Mouse (Mus musculus) Muller cell, postnatal 12 days (primary cell): ENCODE results near the gene Tbx4.

Experiments
- DNase-seq: peaks from one replicate; pipeline ENCODE4 v3.0.0-alpha.2; 2015; ENCODE audit errors: inconsistent ontology term

Gene Tbx4

GRCm38 (mm10) chr11:85900291-85900690 lies 14.1 kb downstream of the Tbx4 start:
- DNase-seq = no peak

GRCm38 (mm10) chr11:85909514-85909913 lies 23.3 kb downstream of the Tbx4 start:
- DNase-seq = no peak

DNA sequence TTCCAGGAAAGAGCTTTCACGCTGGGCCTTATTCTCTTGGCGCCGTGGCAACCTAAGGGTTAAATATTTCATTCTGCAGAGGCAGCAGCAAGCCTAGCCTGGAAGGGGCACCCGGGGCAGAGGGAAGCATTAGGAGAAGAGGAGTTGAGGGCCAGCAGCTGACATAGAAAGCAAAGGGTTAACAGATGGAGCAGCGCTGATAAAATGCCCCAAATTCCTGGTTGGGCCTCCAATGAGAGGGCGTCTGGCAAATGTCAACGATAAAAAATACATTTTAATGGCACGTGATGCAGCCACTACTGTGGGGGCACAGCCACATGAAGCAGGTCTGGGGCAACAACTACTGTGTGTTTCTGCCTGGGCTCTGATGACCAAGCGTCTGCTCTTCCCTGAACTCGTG lies 23.9 kb downstream of the Tbx4 start:
- no peak for DNase-seq

DNA sequence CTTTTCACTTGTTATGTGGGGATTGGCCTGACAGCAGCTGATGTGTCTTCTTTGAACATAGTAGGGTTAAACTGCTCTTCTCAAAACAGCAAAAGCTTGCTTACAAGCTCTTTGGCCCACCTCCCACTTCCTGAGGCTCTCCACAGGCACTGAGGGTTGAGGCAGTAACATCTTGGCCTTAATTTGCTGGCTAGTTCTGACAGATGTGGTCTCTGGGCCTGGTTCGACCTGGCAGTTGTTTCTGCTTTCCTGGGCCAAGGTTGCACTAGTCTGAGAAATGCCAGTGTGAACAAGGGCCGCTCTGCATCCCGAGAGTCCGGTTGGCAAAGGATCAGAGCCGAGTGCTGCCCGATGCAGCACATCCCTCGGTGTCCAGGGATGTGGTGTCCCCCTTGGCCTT lies 27.3 kb downstream of the Tbx4 start:
- DNase-seq = no peak

- no peak for DNase-seq
Measured at GRCm38 (mm10) chr11:85917091-85917992, 31.1 kb downstream of the Tbx4 start.

- DNase-seq = no peak
Measured at GRCm38 (mm10) chr11:85917993-85918325, 31.7 kb downstream of the Tbx4 start.

- no peak for DNase-seq
Measured at GRCm38 (mm10) chr11:85918388-85918940, 32.2 kb downstream of the Tbx4 start.

GRCm38 (mm10) chr11:85925294-85925743 lies 39.1 kb downstream of the Tbx4 start:
- DNase-seq = peak; percentile 93

GRCm38 (mm10) chr11:85926287-85926764 lies 40.1 kb downstream of the Tbx4 start:
- DNase-seq = peak; percentile 24

DNA sequence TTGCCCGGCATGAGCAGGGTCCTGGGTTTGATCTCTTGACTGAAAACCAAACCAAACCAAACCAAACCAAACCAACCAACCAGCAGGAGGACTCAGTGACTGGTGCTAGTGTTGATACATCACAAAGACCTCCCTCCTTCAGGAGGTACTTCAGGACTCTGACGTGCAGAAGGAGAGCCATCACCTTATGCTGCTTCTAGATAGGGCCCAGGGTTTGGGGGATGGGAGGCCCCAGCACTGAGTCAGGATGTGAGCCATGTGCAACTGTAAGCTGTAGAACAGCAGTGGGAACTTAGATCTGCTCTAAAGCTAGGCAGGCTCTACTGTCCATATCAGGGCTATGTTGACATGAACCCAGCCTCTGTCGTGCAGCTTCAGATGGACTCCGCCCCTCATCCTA lies 41.9 kb downstream of the Tbx4 start:
- no peak for DNase-seq

GRCm38 (mm10) chr11:85929651-85930050 lies 43.4 kb downstream of the Tbx4 start:
- no peak for DNase-seq

DNA sequence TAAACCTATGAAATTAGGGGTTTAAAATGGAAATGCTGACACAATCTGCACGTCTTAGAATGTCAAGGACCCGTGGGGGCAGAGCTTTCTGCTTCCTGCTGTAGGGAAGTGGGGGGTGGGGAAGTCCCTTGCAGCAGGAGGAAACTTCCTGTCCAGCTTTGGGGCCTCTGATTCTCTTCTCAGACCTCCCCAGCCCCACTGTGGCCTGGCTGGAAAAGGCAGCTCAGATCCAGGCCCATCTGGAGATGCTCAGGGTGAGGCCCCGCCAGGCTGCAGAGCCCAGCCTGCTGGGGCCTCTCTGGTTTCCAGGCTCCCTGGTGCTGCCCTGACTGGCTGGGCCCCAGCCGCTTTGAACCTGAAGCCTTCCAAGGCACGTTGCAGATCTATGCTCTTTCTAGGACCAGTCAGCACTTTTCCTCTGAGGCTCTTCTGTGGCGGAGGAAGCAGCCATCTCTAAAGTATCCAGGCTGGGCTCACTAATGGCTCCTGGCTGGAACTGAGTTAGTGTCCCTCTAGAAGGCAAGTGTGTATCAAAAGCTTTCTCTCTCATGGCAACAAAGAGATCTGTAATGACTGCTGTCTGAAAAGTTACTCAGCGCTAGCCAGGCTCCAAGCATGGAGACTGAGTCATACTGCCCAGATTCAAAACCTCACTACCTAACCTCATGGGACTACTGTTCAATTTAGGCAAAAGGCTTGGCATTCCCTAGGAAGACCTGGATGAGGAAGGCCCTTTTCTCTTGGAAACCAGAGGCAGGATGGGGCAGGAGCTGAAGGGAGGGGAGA lies 55.8 kb downstream of the Tbx4 start:
- DNase-seq = peak; percentile 30

DNA sequence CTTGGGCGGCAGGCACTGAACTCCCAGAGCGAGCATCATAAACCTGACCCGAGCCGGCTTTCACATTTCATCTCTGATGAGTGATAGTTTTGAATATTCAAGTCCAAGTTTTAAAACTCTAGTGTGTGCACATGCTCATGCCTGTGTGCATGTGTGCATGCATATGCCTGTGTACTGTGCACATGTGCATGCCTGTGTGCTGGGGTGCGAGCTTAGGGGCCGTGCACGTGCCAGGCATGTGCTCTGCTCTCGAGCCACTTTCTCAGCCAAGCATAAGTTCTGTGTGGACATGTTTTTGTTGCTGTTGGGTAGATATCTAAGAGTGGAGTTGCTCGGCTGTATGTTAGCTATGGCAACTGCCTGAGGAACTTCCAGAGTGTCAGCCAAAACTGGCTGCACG lies 62.5 kb downstream of the Tbx4 start:
- DNase-seq = no peak

DNA sequence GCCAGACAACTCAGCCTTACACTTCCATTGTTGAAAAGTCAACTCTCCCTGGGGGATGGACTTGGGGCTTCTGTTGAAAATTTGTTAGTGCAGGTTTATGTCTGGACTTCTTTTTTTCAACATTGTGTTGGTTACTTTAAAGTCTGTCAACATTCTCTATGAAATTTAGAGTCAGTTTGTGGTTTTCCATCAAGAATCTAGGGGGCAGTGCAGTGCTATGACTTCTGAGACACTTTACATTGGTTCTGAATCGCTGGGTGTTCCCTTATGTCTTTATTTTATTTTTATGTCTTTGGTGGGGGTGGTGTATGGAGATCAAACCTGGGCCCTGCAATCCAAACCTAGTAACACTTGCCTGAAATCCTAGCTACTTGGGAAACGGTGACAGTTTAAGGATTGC lies 63.5 kb downstream of the Tbx4 start:
- no peak for DNase-seq

- no peak for DNase-seq
Measured at GRCm38 (mm10) chr11:85952538-85952937, 66.3 kb downstream of the Tbx4 start.

DNA sequence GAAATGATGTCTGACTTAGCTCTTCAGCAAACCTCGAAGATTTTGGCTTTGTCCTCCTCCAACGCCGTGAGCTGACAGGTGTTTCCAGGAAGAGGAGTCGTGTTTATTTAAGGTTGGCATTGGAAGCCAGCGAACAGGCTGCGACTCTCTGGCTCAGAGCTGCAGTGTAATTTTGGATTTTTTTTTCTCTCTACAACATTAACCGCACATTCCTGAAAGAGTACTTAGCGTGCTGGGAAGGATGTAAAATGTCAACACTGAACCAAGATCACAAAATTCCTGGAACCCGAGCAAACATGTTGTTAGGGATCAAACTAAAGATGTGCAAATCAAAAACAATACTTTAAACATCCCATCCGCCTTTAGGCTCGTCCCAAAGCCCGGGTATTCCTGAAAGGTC lies 69.4 kb downstream of the Tbx4 start:
- DNase-seq = no peak

DNA sequence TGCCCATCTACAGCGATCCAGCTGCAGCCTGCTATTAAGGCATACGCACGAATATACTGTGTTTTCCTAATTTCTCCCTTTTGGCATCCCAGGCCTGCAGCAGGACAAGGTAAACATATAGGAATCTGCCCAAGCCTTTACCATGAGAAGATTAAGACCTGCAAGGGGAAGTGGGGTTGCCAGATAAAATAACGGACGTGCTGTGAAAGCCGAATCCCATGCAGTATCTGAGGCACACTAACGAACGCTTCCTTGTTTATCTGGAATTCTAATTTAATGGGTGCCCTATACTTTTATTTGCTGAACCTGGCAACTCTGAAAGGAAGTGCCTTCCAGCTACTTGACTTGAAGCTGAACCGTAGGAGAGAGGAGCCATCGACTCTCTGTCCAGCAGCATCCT lies 70.2 kb downstream of the Tbx4 start:
- no peak for DNase-seq

GRCm38 (mm10) chr11:85956950-85957778 lies 70.9 kb downstream of the Tbx4 start:
- DNase-seq = no peak

- no peak for DNase-seq
Measured at GRCm38 (mm10) chr11:85959837-85960236, 73.6 kb downstream of the Tbx4 start.

GRCm38 (mm10) chr11:85960273-85960672 lies 74.1 kb downstream of the Tbx4 start:
- DNase-seq = no peak

- DNase-seq = no peak
Measured at GRCm38 (mm10) chr11:85961498-85961897, 75.3 kb downstream of the Tbx4 start.
